Mouse (Mus musculus) MEL (cell line): ENCODE data around the gene Aldh1b1.

Experiments used
- CTCF ChIP-seq, 3 experiments: IDR thresholded peaks in 2 of 3; conservative IDR thresholded peaks in 1 of 3; 2 replicates each; pipeline ENCODE4 v1.5.1; 2011 to 2012; ENCODE audit warnings: low read length in 3 of 3, low read depth in 2 of 3, mild to moderate bottlenecking in 2 of 3, improper control_type of control experiment in 1 of 3, inconsistent platforms in 1 of 3, mixed read lengths in 1 of 3, moderate library complexity in 1 of 3; ENCODE audit not compliant: control insufficient read depth in 1 of 3, insufficient read depth in 1 of 3, poor library complexity in 1 of 3, severe bottlenecking in 1 of 3
- EP300 ChIP-seq, 2 experiments: IDR thresholded peaks; 2 replicates each; pipeline ENCODE4 v1.6.1; 2011; ENCODE audit warnings: improper control_type of control experiment in 2 of 2, low read length in 2 of 2, low read depth in 1 of 2, mild to moderate bottlenecking in 1 of 2
- ETS1 ChIP-seq: IDR thresholded peaks from 2 replicates; pipeline ENCODE4 v1.6.1; 2012; ENCODE audit warnings: low read depth, mild to moderate bottlenecking, inconsistent platforms, low read length, improper control_type of control experiment, moderate library complexity
- GABPA ChIP-seq: IDR thresholded peaks from 2 replicates; pipeline ENCODE4 v1.6.1; 2012; ENCODE audit warnings: low read depth, mild to moderate bottlenecking, inconsistent platforms, low read length, improper control_type of control experiment, moderate library complexity
- HCFC1 ChIP-seq: IDR thresholded peaks from 2 replicates; pipeline ENCODE4 v1.6.1; 2012; ENCODE audit warnings: low read depth, mild to moderate bottlenecking, inconsistent platforms, low read length, improper control_type of control experiment, moderate library complexity
- MAFK ChIP-seq: IDR thresholded peaks from 2 replicates; pipeline ENCODE4 v1.6.1; 2011; ENCODE audit warnings: low read depth, mild to moderate bottlenecking, low read length, improper control_type of control experiment, borderline replicate concordance
- MAX ChIP-seq: IDR thresholded peaks from 2 replicates; pipeline ENCODE4 v1.6.1; 2011; ENCODE audit warnings: low read length, improper control_type of control experiment
- MEF2A ChIP-seq: IDR thresholded peaks from 2 replicates; pipeline ENCODE4 v1.6.1; 2014; ENCODE audit warnings: low read depth, mild to moderate bottlenecking, inconsistent platforms, low read length, improper control_type of control experiment; ENCODE audit not compliant: poor library complexity, insufficient replicate concordance, severe bottlenecking; ENCODE audit errors: extremely low read depth
- MXI1 ChIP-seq: IDR thresholded peaks from 2 replicates; pipeline ENCODE4 v1.6.1; 2011; ENCODE audit warnings: mild to moderate bottlenecking, low read depth, low read length, improper control_type of control experiment
- MYC ChIP-seq: IDR thresholded peaks from 2 replicates; pipeline ENCODE4 v1.6.1; 2011; ENCODE audit warnings: low read depth, mild to moderate bottlenecking, low read length, improper control_type of control experiment, moderate library complexity
- POLR2A ChIP-seq, 2 experiments: IDR thresholded peaks; 2 replicates each; pipeline ENCODE4 v1.6.1; 2011 to 2012; ENCODE audit warnings: low read length in 2 of 2, mild to moderate bottlenecking in 2 of 2, control low read depth in 1 of 2, improper control_type of control experiment in 1 of 2, low read depth in 1 of 2, moderate library complexity in 1 of 2; ENCODE audit not compliant: control insufficient read depth in 1 of 2, insufficient read depth in 1 of 2, poor library complexity in 1 of 2
- RAD21 ChIP-seq: IDR thresholded peaks from 2 replicates; pipeline ENCODE4 v1.6.1; 2011; ENCODE audit warnings: mild to moderate bottlenecking, low read depth, low read length, improper control_type of control experiment
- TCF12 ChIP-seq: IDR thresholded peaks from 2 replicates; pipeline ENCODE4 v1.6.1; 2014; ENCODE audit warnings: low read depth, mild to moderate bottlenecking, inconsistent platforms, low read length, improper control_type of control experiment, moderate library complexity
- UBTF ChIP-seq: IDR thresholded peaks from 2 replicates; pipeline ENCODE4 v1.6.1; 2012; ENCODE audit warnings: low read depth, mild to moderate bottlenecking, inconsistent platforms, low read length, improper control_type of control experiment, moderate library complexity, borderline replicate concordance; ENCODE audit not compliant: insufficient read depth

DNA sequence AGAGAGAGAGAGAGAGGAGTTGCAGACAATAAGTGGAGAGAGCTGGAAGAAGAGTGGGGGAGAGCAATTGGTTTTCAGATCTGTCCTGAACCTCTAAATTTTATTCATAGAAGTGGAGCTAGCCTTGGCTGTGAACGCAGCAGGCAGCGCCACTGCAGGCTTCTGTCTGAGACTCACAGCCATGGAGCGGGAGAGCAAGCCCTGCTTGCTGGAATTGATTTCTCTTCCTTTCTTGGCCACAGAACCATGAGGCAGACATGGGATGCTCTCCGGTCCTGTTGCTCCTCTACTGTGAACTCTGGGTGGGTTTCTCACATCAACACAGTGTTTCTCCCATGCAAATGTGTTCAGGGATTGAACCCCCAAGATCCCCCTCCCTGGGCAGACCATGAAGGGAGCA lies 44.7 kb upstream of the Aldh1b1 start:
- no peak for TF ChIP-seq POLR2A (IDR thresholded peaks at IDR 0.05; ENCODE audit: control insufficient read depth in 1 of 2, insufficient read depth in 1 of 2, low read depth in 1 of 2, low read length in 2 of 2, poor library complexity in 1 of 2)
- TF ChIP-seq MXI1, result no peak
- TF ChIP-seq ETS1, result no peak
- no peak for TF ChIP-seq MYC
- TF ChIP-seq MAX, result no peak
- no peak for TF ChIP-seq CTCF (IDR thresholded peaks at IDR 0.05 in 2 of 3, conservative IDR thresholded peaks at IDR 0.05 in 1 of 3; ENCODE audit: control insufficient read depth in 1 of 3, insufficient read depth in 1 of 3, low read depth in 2 of 3, low read length in 3 of 3, poor library complexity in 1 of 3, severe bottlenecking in 1 of 3)
- TF ChIP-seq GABPA, result no peak
- no peak for TF ChIP-seq EP300 (IDR thresholded peaks at IDR 0.05; ENCODE audit: low read depth in 1 of 2, low read length in 2 of 2)
- TF ChIP-seq UBTF, result no peak
- TF ChIP-seq MAFK, result no peak
- no peak for TF ChIP-seq TCF12
- no peak for TF ChIP-seq HCFC1
- TF ChIP-seq MEF2A, result no peak
- TF ChIP-seq RAD21, result no peak
